Mouse (Mus musculus) CH12.LX (cell line): ENCODE measurements around the gene Crybg2. TPM values are rescaled to one million over a fixed set of nuclear protein-coding genes. Genes with fewer than 3 reads are reported as not detected.

Experiments
- DNase-seq: peaks from one replicate; pipeline ENCODE4 v3.0.0-alpha.2; 2013; ENCODE audit errors: extremely low read depth
- H3K27ac ChIP-seq: 2 replicates; pipeline ENCODE4 v1.5.1; 2012; ENCODE audit warnings: low read depth, mild to moderate bottlenecking, control low read depth, moderate library complexity; ENCODE audit not compliant: insufficient read depth
- H3K27me3 ChIP-seq: replicated peaks from 2 replicates; pipeline ENCODE3; 2012; ENCODE audit warnings: inconsistent platforms
- H3K36me3 ChIP-seq, 2 experiments: replicated peaks in 1 of 2; 2 replicates each; pipeline versions ENCODE3 to v1.6.1; 2012; ENCODE audit warnings: inconsistent platforms in 1 of 2, low read length in 1 of 2, mild to moderate bottlenecking in 1 of 2, mixed read lengths in 1 of 2, moderate library complexity in 1 of 2; ENCODE audit not compliant: control insufficient read depth in 1 of 2, insufficient read depth in 1 of 2
- H3K4me1 ChIP-seq, 2 experiments: 2 replicates each; pipeline ENCODE4 v1.6.1; 2012; ENCODE audit warnings: inconsistent platforms in 1 of 2, moderate library complexity in 1 of 2; ENCODE audit not compliant: insufficient read depth in 2 of 2, control insufficient read depth in 1 of 2
- H3K4me2 ChIP-seq: 2 replicates; pipeline ENCODE4 v1.6.1; 2012; ENCODE audit warnings: low read depth, mild to moderate bottlenecking, control low read depth; ENCODE audit not compliant: poor library complexity, insufficient read depth, severe bottlenecking
- H3K4me3 ChIP-seq, 3 experiments: fragments of 150-350 bp in 1 of 3; sonication (generic) in 1 of 3; replicated peaks in 1 of 3; 2 replicates each; pipeline versions ENCODE3 to v1.5.1; 2011 to 2012; ENCODE audit warnings: low read depth in 2 of 3, low read length in 2 of 3, mild to moderate bottlenecking in 2 of 3, moderate library complexity in 2 of 3, control low read depth in 1 of 3, improper control_type of control experiment in 1 of 3, inconsistent platforms in 1 of 3, mixed read lengths in 1 of 3; ENCODE audit not compliant: poor library complexity in 1 of 3
- H3K79me2 ChIP-seq: replicated peaks from 2 replicates; pipeline ENCODE4 v1.6.1; 2012; ENCODE audit warnings: mild to moderate bottlenecking, moderate library complexity; ENCODE audit not compliant: control insufficient read depth, poor library complexity, insufficient read depth, severe bottlenecking; ENCODE audit errors: extremely low read depth
- H3K9ac ChIP-seq: 2 replicates; pipeline ENCODE4 v1.6.1; 2012; ENCODE audit warnings: low read depth, mild to moderate bottlenecking, control low read depth, moderate library complexity; ENCODE audit not compliant: insufficient read depth
- H3K9me3 ChIP-seq: replicated peaks from 2 replicates; pipeline ENCODE3; 2012; ENCODE audit warnings: low read length, inconsistent platforms, mixed read lengths
- BHLHE40 ChIP-seq: IDR thresholded peaks from 2 replicates; pipeline ENCODE4 v1.6.1; 2011; ENCODE audit warnings: mild to moderate bottlenecking, low read depth, low read length, improper control_type of control experiment
- CHD1 ChIP-seq: IDR thresholded peaks from 2 replicates; pipeline ENCODE4 v1.6.1; 2012; ENCODE audit warnings: low read depth, low read length, improper control_type of control experiment, inconsistent platforms
- CHD2 ChIP-seq: IDR thresholded peaks from 2 replicates; pipeline ENCODE4 v1.6.1; 2011; ENCODE audit warnings: low read length, improper control_type of control experiment
- CTCF ChIP-seq, 2 experiments: IDR thresholded peaks in 1 of 2; conservative IDR thresholded peaks in 1 of 2; 2 replicates each; pipeline ENCODE4 v1.5.1; 2011 to 2012; ENCODE audit warnings: low read depth in 2 of 2, low read length in 2 of 2, improper control_type of control experiment in 1 of 2, inconsistent platforms in 1 of 2, mild to moderate bottlenecking in 1 of 2, moderate library complexity in 1 of 2
- E2F4 ChIP-seq: IDR thresholded peaks from 2 replicates; pipeline ENCODE4 v1.6.1; 2011; ENCODE audit warnings: low read depth, low read length, improper control_type of control experiment; ENCODE audit not compliant: insufficient replicate concordance
- ELF1 ChIP-seq: IDR thresholded peaks from 2 replicates; pipeline ENCODE4 v1.6.1; 2014; ENCODE audit warnings: low read depth, mild to moderate bottlenecking, inconsistent platforms, low read length, improper control_type of control experiment
- EP300 ChIP-seq: IDR thresholded peaks from 2 replicates; pipeline ENCODE4 v1.6.1; 2011; ENCODE audit warnings: low read length, improper control_type of control experiment
- ETS1 ChIP-seq: conservative IDR thresholded peaks from 2 replicates; pipeline ENCODE4 v1.6.1; 2012; ENCODE audit warnings: low read depth, mild to moderate bottlenecking, inconsistent platforms, low read length, improper control_type of control experiment, moderate library complexity
- GABPA ChIP-seq: IDR thresholded peaks from 2 replicates; pipeline ENCODE4 v1.6.1; 2012; ENCODE audit warnings: low read depth, low read length, improper control_type of control experiment, inconsistent platforms; ENCODE audit not compliant: insufficient replicate concordance
- HCFC1 ChIP-seq: IDR thresholded peaks from 2 replicates; pipeline ENCODE4 v1.6.1; 2012; ENCODE audit warnings: low read depth, mild to moderate bottlenecking, inconsistent platforms, low read length, improper control_type of control experiment
- IRF4 ChIP-seq: IDR thresholded peaks from 2 replicates; pipeline ENCODE4 v1.6.1; 2014; ENCODE audit warnings: low read depth, mild to moderate bottlenecking, inconsistent platforms, low read length, improper control_type of control experiment
- JUN ChIP-seq: IDR thresholded peaks from 2 replicates; pipeline ENCODE4 v1.6.1; 2011; ENCODE audit warnings: low read depth, mild to moderate bottlenecking, low read length, improper control_type of control experiment, moderate library complexity; ENCODE audit not compliant: insufficient read depth
- JUND ChIP-seq: conservative IDR thresholded peaks from 2 replicates; pipeline ENCODE4 v1.6.1; 2011; ENCODE audit warnings: low read depth, low read length, improper control_type of control experiment
- KAT2A ChIP-seq: IDR thresholded peaks from 2 replicates; pipeline ENCODE4 v1.6.1; 2012; ENCODE audit warnings: low read length, improper control_type of control experiment, inconsistent platforms; ENCODE audit not compliant: insufficient replicate concordance
- MAFK ChIP-seq: IDR thresholded peaks from 2 replicates; pipeline ENCODE4 v1.6.1; 2011; ENCODE audit warnings: low read length, improper control_type of control experiment; ENCODE audit not compliant: insufficient replicate concordance
- MAX ChIP-seq: IDR thresholded peaks from 2 replicates; pipeline ENCODE4 v1.6.1; 2011; ENCODE audit warnings: low read length, improper control_type of control experiment
- MAZ ChIP-seq: IDR thresholded peaks from 2 replicates; pipeline ENCODE4 v1.6.1; 2012; ENCODE audit warnings: low read depth, mild to moderate bottlenecking, inconsistent platforms, low read length, improper control_type of control experiment, moderate library complexity
- MEF2A ChIP-seq: IDR thresholded peaks from 2 replicates; pipeline ENCODE4 v1.6.1; 2014; ENCODE audit warnings: low read depth, mild to moderate bottlenecking, inconsistent platforms, low read length, improper control_type of control experiment, borderline replicate concordance
- MXI1 ChIP-seq: IDR thresholded peaks from 2 replicates; pipeline ENCODE4 v1.6.1; 2011; ENCODE audit warnings: mild to moderate bottlenecking, low read depth, low read length, improper control_type of control experiment
- MYC ChIP-seq: IDR thresholded peaks from 2 replicates; pipeline ENCODE4 v1.6.1; 2011; ENCODE audit warnings: low read depth, mild to moderate bottlenecking, improper control_type of control experiment, low read length
- NRF1 ChIP-seq: IDR thresholded peaks from 2 replicates; pipeline ENCODE4 v1.6.1; 2014; ENCODE audit warnings: low read depth, mild to moderate bottlenecking, inconsistent platforms, low read length, improper control_type of control experiment, moderate library complexity
- PAX5 ChIP-seq: IDR thresholded peaks from 2 replicates; pipeline ENCODE4 v1.6.1; 2012; ENCODE audit warnings: low read length, inconsistent platforms, mixed read lengths
- POLR2A ChIP-seq: IDR thresholded peaks from 2 replicates; pipeline ENCODE4 v1.6.1; 2011; ENCODE audit warnings: low read depth, mild to moderate bottlenecking, improper control_type of control experiment, low read length
- POLR2AphosphoS2 ChIP-seq: IDR thresholded peaks from 2 replicates; pipeline ENCODE4 v1.6.1; 2011; ENCODE audit warnings: low read depth, low read length, improper control_type of control experiment
- RAD21 ChIP-seq: IDR thresholded peaks from 2 replicates; pipeline ENCODE4 v1.6.1; 2011; ENCODE audit warnings: low read depth, mild to moderate bottlenecking, low read length, improper control_type of control experiment, moderate library complexity
- RCOR1 ChIP-seq: conservative IDR thresholded peaks from 2 replicates; pipeline ENCODE4 v1.6.1; 2012; ENCODE audit warnings: low read depth, mild to moderate bottlenecking, inconsistent platforms, low read length, improper control_type of control experiment
- SIN3A ChIP-seq: IDR thresholded peaks from 2 replicates; pipeline ENCODE4 v1.6.1; 2012; ENCODE audit warnings: low read length, improper control_type of control experiment, inconsistent platforms
- SMC3 ChIP-seq: IDR thresholded peaks from 2 replicates; pipeline ENCODE4 v1.6.1; 2011; ENCODE audit warnings: low read depth, low read length, improper control_type of control experiment
- TBP ChIP-seq: conservative IDR thresholded peaks from 2 replicates; pipeline ENCODE4 v1.6.1; 2011; ENCODE audit warnings: low read depth, low read length, improper control_type of control experiment
- TCF12 ChIP-seq: IDR thresholded peaks from 2 replicates; pipeline ENCODE4 v1.6.1; 2014; ENCODE audit warnings: low read depth, mild to moderate bottlenecking, inconsistent platforms, low read length, improper control_type of control experiment
- UBTF ChIP-seq: IDR thresholded peaks from 2 replicates; pipeline ENCODE4 v1.6.1; 2012; ENCODE audit warnings: low read depth, mild to moderate bottlenecking, inconsistent platforms, low read length, improper control_type of control experiment, moderate library complexity
- USF1 ChIP-seq: IDR thresholded peaks from 2 replicates; pipeline ENCODE4 v1.6.1; 2014; ENCODE audit warnings: low read depth, mild to moderate bottlenecking, inconsistent platforms, low read length, improper control_type of control experiment
- USF2 ChIP-seq: conservative IDR thresholded peaks from 2 replicates; pipeline ENCODE4 v1.6.1; 2011; ENCODE audit warnings: low read depth, low read length, improper control_type of control experiment
- ZC3H11A ChIP-seq: IDR thresholded peaks from 2 replicates; pipeline ENCODE4 v1.6.1; 2012; ENCODE audit warnings: low read depth, mild to moderate bottlenecking, inconsistent platforms, low read length, improper control_type of control experiment
- ZKSCAN1 ChIP-seq: IDR thresholded peaks from 2 replicates; pipeline ENCODE4 v1.6.1; 2012; ENCODE audit warnings: low read depth, inconsistent platforms, low read length, improper control_type of control experiment, borderline replicate concordance
- ZMIZ1 ChIP-seq: IDR thresholded peaks from 2 replicates; pipeline ENCODE4 v1.6.1; 2012; ENCODE audit warnings: low read depth, mild to moderate bottlenecking, inconsistent platforms, low read length, improper control_type of control experiment
- ZNF384 ChIP-seq: IDR thresholded peaks from 2 replicates; pipeline ENCODE4 v1.6.1; 2012; ENCODE audit warnings: low read depth, low read length, improper control_type of control experiment, inconsistent platforms
- dilution Hi-C: fragments of 300-500 bp; cut with MboI; formaldehyde crosslinking; loops from 2 replicates; pipeline ENCODE4 v1.14.3; 2020; ENCODE audit warnings: low sequenced_read_pairs; ENCODE audit not compliant: extremely low pct_unique_long_range_greater_than_20kb, extremely low pct_ligation_motif_present
- in situ Hi-C: fragments of 300-500 bp; cut with MboI; formaldehyde crosslinking; loops from 3 replicates; pipeline ENCODE4 v1.14.3; 2019; ENCODE audit warnings: low sequenced_read_pairs, low pct_ligation_motif_present, low pct_unique_long_range_greater_than_20kb, mixed read lengths
- polyA plus RNA-seq: library from polyadenylated mRNA; unstranded; fragments of >175 nt; gene quantifications from 2 replicates; pipeline ENCODE4 v1.2.1, GENCODE M21; 2012; ENCODE audit warnings: low read depth; ENCODE audit not compliant: insufficient read length
- total RNA-seq, 2 experiments: library from RNA; depleted of rRNA; stranded (reverse); fragments of 300-350 nt in 1 of 2; fragments of >200 nt in 1 of 2; gene quantifications; 2 replicates each; pipeline ENCODE4 v1.2.3; 2012 to 2014

Gene Crybg2
- total and polyA plus RNA-seq, 3 experiments = 3.6 to 15.6 (median 9.2) TPM

DNA sequence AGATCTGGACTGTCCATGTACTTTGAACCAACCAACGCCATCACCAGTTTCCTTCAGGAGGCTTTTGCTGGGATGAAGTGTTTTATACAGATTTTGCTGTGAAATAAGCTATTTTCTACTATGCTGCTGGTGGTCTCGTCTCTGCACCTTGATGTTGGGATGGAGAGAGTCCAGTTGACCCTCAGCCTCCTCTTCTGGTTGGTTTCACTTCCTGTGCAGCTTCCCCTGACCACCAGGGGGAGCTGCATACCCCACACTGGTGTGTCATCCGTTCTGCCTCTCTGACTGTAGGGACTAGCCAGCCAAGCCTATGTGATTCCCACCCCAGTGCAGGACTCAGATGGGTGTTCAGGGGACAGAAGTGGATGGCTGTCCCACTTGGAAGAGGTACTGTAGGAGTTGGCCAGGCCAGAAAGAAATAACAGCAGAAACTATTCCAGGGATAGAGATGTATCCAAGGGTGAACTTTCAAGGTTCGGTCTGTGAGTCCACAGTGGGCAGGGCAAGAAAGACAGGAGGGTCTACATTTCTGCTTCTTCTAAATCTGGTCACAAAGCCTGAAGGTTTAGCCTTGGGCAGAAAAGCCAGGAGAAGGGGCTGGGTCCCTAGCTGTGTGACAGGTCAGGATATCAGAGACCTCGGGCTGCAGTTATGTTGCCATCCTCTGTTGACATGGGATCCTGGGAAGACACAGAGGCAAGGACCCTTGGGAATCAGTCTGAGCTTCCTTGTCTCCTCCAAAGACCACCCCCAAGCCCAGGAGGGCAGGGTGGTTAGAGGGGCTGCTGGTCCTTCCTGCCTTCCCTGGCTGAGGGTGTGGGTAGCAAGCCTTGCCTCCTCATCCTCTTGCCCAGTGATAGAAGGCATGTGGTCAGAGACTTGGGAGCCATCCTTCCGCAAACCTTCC, 32.0 kb downstream of the Crybg2 start:
- dilution Hi-C loops = no loop called here
- Histone ChIP-seq H3K4me1 (peaks cover 13 to 57% of the 10 kb centered on the region in 2 experiments), H3K27me3 (no peaks in the 10 kb centered on the region), H3K4me2 (peak overlapping the region; percentile 76), H3K27ac (peak overlapping the region; percentile 97), H3K9ac (peak overlapping the region; percentile 96), H3K36me3 (peaks cover 27 to 56% of the 10 kb centered on the region in 2 experiments), H3K9me3 (no peaks in the 10 kb centered on the region), H3K4me3 (peak overlapping the region; percentile 81 to 99 (median 91)), H3K79me2 (peaks cover 25% of the 10 kb centered on the region)
- in situ Hi-C loops = loop anchor here (5.0 to 25.0 kb wide), 2 partner anchors 35 to 505 kb away; partner anchors contain the start of genes Gpn2 and Sh3bgrl3
- DNase-seq = peak; percentile 83
- no peak for TF ChIP-seq JUND
- peak; percentile 95 for TF ChIP-seq IRF4
- TF ChIP-seq MAZ = 0 out of 2 replicates have a peak, but pooled peaks have one; percentile 3
- TF ChIP-seq ETS1 = 0 out of 2 replicates have a peak, but pooled peaks have one; percentile 9
- TF ChIP-seq RAD21 = peak; percentile 76
- no peak for TF ChIP-seq BHLHE40
- peak; percentile 54 for TF ChIP-seq POLR2A
- TF ChIP-seq ZC3H11A = no peak; the same call in 1 of the 2 replicates
- TF ChIP-seq TBP = no peak
- no peak for TF ChIP-seq ZKSCAN1
- TF ChIP-seq EP300 = no peak
- peak; percentile 88 for TF ChIP-seq SMC3
- TF ChIP-seq USF2 = peak; percentile 3; the same call in 1 of the 2 replicates
- peak; percentile 65 for TF ChIP-seq SIN3A
- TF ChIP-seq CHD2 = peak; percentile 56
- peak; percentile 59 for TF ChIP-seq TCF12
- peak; percentile 96; the same call in 1 of the 2 replicates for TF ChIP-seq CHD1
- peak; percentile 81 to 92 for TF ChIP-seq CTCF (conservative IDR thresholded peaks at IDR 0.05 in 1 of 2, IDR thresholded peaks at IDR 0.05 in 1 of 2; ENCODE audit: low read depth in 2 of 2, low read length in 2 of 2)
- no peak for TF ChIP-seq UBTF
- TF ChIP-seq POLR2AphosphoS2 = peak; percentile 99
- no peak for TF ChIP-seq ZNF384
- TF ChIP-seq NRF1 = no peak
- TF ChIP-seq HCFC1 = peak; percentile 55; the same call in 1 of the 2 replicates
- TF ChIP-seq MAX = peak; percentile 55; the same call in 1 of the 2 replicates
- no peak for TF ChIP-seq USF1
- TF ChIP-seq MEF2A = peak; percentile 55; the same call in 1 of the 2 replicates
- peak; percentile 48; the same call in 1 of the 2 replicates for TF ChIP-seq ZMIZ1
- TF ChIP-seq KAT2A = no peak
- TF ChIP-seq ELF1 = peak; percentile 82
- TF ChIP-seq MXI1 = 0 out of 2 replicates have a peak, but pooled peaks have one; percentile 42
- TF ChIP-seq E2F4 = no peak
- no peak for TF ChIP-seq PAX5
- TF ChIP-seq MAFK = no peak
- no peak for TF ChIP-seq MYC
- TF ChIP-seq GABPA = no peak
- TF ChIP-seq JUN = no peak
- no peak; the same call in 1 of the 2 replicates for TF ChIP-seq RCOR1
